Mouse (Mus musculus) thymus, postnatal 10 days (tissue): Measurements from ENCODE around the gene Cul9.
"Not testable (repeated sequence)": the region's sequence is repeated elsewhere in the genome, so short reads cannot be mapped to it uniquely, and the experiment has no call there.

Source experiments
- DNase-seq, 2 experiments: peaks; one replicate each; pipeline ENCODE4 v3.0.0; 2021; ENCODE audit warnings: low spot score in 2 of 2

Cul9 gene

GRCm38 (mm10) chr17:46503847-46504638 is 42.1 kb downstream of the Cul9 start:
- no peak for DNase-seq

DNA sequence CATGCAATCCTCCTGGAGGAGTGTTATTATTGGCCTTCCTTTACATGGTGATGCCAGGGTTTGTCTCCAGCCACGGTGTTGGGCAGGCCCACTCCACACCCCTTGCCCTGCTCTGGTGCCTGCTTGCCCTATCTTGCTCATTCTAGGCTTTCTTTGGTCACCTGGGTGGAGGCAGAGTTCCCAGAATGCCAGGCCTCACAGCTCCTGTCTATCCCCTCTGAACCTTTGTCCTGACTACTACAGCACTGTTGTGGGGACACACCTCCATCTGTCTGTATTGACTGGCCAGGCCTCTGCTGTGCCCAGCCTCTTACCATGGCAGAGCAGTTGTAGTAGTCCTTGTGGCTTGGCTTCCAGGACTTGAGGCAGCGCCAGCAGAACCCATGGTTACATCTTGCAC is 43.4 kb downstream of the Cul9 start:
- no peak for DNase-seq

DNA sequence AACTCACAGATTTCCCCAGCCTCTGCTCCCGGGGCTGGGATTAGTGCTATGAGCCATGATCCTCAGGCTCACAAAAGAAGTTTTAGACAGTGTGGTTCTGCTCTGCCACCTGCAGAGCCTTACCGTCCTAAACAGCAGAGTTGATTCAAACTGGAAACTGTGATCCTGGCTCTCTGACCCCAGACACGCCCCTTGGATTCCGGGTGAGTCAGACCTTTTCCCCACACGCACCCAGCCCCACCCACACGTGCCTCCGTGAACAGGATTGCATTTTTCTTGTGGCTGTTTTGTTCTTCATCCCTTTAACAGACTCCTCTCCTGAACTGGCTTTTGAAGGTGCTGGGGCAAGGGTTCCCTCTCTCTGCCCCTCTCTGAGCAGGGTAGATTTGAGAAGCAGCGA is 48.2 kb downstream of the Cul9 start:
- no peak for DNase-seq

DNA sequence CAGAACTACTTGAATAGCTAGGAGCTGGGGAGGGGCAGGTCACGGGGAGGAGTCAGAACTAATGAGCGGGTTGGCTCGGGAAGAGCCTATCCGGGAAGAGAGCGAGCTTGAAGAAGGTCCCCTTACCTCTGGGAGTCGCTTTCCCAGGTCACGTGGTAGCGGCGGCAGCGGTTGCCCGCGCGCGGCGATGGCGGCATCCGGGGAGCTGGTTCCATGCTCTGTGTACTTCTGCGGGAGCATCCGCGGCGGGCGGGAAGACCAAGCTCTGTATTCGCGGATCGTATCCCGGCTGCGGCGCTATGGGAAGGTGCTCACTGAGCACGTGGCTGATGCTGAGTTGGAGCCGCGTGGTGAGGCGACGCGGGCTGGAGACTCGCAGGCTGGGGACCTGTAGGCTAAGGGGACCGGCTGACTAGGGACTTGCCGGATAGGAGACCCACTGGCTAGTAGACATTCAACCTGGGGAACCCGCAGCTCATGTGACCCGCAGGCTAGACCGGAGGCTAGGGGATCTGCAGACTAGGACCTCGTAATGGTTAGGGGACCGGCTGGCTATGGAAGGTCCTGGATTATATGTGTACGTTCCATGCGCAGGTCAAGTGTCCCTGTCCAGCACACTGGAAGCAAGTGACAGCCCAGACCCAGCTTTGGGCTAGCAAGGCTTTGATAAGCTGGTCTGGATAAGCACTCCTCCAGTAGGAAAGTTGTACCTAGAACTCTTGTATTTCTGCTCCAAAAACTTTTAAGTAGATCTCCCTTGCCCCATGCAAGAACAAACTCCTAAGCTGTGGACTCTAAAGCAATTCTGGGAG is 49.4 kb downstream of the Cul9 start, which contains the start of gene Dnph1:
Gene Dnph1 (plus strand): TSS at position 89 of the 812 bp plus-strand sequence.
- DNase-seq = peak; percentile 55 to 63

DNA sequence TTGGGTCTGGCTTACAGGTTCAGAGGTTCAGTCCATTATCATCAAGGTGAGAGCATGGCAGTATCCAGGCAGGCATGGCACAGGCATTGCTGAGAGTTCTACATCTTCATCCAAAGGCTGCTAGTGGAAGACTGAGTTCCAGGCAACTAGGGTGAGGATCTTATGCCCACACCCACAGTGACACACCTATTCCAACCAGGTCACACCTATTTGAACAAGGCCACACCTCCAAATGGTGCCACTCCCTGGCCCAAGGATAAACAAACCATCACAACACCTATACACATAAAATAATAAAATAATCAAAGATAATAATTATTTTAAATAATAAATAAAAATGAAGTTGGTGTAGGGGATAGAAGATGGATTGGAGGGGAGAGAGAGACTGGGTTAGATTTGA is 50.1 kb downstream of the Cul9 start:
- not testable (repeated sequence) for DNase-seq

GRCm38 (mm10) chr17:46495486-46495885 is 50.7 kb downstream of the Cul9 start:
- no peak for DNase-seq

DNA sequence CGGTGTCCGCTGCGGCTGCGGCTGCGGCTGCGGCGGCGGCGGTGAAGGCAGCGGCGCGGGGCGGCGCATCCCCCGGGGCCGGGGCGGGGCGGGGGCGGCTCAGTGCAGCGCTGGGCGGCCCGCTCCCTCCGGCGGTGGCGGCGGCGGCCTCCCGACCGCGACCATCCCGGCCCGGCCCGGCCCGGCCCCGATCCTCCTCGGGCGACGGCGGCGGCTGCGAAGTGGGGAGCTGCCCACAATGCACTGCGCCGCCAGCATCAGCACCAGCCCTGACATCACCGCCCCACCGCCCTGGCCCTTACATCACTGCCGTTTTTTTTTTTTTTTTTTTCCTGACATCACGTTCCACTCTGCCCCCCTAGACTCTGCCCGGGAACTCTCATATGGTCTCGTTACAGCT is 58.8 kb downstream of the Cul9 start, which contains the start of gene Ttbk1:
Gene Ttbk1 (minus strand): TSS at position 245 of the 400 bp plus-strand sequence.
- no peak for DNase-seq

- no peak for DNase-seq
Measured at GRCm38 (mm10) chr17:46486995-46487394, 59.2 kb downstream of the Cul9 start.

GRCm38 (mm10) chr17:46484461-46484875 is 61.7 kb downstream of the Cul9 start:
- DNase-seq = no peak

GRCm38 (mm10) chr17:46484021-46484431 is 62.2 kb downstream of the Cul9 start:
- no peak for DNase-seq

- no peak for DNase-seq
Measured at GRCm38 (mm10) chr17:46483561-46484001, 62.6 kb downstream of the Cul9 start.

DNA sequence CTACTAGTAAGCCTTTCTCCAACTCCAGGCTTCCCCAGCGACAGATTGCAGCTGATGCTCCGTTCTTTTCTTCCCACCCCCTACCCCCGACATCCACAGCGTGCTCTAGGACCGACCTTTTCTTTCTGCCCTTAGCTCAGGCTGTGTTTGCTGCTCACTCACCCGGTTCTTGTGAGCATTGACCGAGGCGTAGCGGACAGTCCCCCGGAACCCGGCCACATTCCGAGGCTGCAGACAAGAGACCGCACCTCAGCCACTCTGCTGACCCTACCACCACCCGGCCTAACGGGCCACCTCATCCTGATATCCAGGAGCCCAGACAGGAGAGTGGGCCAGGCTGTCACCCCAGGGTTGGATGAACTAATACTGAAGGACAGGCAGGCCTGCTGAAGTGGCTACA is 68.9 kb downstream of the Cul9 start:
- DNase-seq = no peak

- DNase-seq = peak; percentile 54 to 69
Measured at GRCm38 (mm10) chr17:46476601-46477000, 69.6 kb downstream of the Cul9 start.

DNA sequence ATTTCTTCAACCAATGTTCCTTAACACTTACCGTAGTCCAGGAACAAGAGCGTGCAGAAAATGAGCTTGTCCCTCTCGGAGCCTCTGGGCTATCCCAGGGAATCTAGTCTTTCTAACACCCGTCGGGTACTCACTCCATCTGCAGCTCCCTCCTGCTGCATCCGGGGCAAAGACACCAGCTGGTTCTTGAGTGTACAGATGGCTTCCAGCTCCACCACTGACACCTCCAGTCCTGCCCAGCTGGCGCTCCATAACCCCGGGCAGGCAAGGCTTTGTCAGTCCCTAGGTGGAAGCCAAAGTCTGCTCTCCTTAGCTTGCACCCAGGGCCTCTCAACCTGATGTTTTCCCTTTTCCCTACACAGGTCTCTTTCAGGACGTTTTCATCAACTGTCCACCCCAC is 78.4 kb downstream of the Cul9 start:
- no peak for DNase-seq

DNA sequence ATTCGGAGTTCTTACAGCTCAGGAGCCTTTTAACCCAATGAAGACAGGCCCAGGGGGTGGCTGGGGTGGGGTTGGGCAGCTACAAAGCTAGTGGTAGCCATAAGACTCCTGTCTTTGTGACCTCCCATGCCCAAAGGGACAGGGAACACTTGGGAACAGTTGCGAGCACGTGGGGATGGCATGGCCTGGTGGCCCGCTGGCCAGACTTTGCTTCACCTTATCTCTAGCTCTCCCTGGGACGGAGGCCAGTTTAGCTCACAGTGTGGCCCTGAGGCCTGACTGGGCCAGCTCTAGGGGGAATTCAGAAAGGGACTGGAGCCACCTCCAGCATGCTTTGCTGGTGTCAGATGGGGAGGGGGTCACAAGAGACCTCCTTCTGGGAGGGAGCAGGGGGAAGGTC is 84.0 kb downstream of the Cul9 start:
- no peak for DNase-seq

GRCm38 (mm10) chr17:46461347-46461746 is 84.8 kb downstream of the Cul9 start:
- DNase-seq = no peak

DNA sequence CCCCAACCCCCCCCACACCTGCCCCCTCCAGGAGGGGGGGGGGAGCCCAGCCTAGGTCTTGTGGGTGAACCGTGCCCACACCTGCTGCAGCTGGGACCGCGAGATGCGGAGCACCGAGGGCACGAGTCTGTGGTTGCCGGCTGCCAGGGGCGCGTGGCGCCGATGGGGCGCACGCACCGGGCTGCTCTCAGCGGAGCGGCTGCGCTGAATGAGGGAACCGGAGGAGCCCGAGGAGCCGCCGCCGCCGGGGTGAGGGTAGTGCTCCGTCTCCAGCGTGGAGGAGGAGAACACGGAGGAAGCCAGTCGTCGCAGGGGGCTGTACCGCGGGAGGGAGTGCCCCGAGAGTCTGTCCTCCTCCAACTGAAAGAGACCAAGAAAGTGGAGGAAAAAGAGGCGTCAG is 85.5 kb downstream of the Cul9 start:
- peak; percentile 39 to 41 for DNase-seq

GRCm38 (mm10) chr17:46458439-46458838 is 87.7 kb downstream of the Cul9 start:
- no peak for DNase-seq

DNA sequence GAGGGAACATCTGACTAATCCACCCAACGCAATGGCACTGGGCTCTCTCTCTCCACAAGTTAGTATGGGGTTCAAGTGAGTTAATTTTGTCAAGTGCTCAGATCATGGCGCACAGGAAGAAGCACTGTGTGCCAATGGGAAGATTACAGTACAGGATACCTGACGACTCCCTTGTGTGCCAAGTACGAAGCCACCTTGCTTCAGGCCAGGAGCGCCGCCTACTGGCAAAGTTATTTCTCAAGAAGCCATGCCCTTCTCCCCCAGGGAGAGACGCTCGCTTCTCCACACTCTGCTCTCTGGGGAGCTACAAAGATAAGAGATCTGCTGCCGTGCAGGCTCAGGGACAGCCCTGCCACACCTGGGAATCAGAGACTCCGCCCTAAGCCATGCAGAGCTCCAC is 88.4 kb downstream of the Cul9 start:
- DNase-seq = peak in 1 of 2 experiments; percentile 59

DNA sequence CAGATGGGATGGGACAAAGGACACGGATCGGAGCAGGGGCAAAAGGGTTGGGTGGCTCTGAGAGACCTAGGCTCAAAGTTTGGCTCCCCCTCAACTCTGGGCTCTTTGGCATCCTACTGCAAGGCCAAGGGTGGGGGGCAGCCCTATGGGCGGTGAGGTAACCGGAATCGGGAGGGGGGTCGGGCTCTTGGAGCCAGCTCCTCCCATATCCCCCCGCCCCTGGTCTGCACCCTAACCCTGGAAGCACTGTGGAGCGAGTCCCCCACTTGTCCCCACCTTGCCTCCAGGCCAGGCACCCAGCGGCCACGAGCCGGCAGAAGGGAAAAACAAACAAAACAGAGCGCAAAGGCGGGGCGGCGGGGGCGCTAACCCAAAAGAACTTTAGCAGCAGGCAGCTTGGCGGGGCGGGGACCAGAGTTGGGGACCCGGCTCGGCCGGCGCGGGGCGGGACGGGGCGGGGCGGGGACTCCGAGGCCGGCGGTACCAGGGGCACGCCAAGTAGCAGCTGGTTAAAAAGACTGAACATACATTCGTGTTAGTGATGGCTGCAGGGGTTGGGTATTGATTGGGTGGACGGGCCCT is 91.0 kb downstream of the Cul9 start:
- peak in 1 of 2 experiments; percentile 32 for DNase-seq

DNA sequence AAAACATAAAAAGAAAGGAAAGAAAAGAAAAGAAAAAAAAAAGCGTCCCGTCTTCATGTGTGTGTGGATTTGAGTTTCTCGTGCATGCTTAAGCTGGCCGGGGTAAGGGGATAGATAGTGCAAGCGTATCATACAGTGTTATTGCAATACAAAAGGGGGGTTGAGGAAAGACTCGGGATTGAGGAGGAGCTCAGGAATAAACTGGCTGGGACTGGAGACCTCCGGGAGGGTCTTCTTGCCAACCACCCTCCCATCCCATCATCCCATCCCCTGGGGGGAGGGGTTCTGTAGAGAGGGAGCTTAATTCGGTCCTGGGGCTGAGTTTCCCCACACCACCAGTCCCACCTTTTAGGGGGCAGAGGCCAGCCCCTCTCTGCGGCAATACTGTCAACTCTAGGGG is 91.6 kb downstream of the Cul9 start:
- no peak for DNase-seq

- DNase-seq = no peak
Measured at GRCm38 (mm10) chr17:46453970-46454411, 92.2 kb downstream of the Cul9 start.
